Mouse (Mus musculus) neural tube, embryonic 11.5 days (tissue): Measurements from ENCODE around the gene Cntrob. TPM values are rescaled to one million over a fixed set of nuclear protein-coding genes. Genes with fewer than 3 reads are reported as not detected.

Source experiments
- ATAC-seq: fragments of 200-750 bp; cut with Nextera tagmentation; 2 replicates; pipeline ENCODE4 v1.8.0; 2017; ENCODE audit warnings: moderate number of reproducible peaks, mild to moderate bottlenecking, moderate TSS enrichment, moderate library complexity; ENCODE audit not compliant: insufficient read depth, low FRiP score, low TSS enrichment
- DNase-seq: peaks from one replicate; pipeline ENCODE4 v3.0.0-alpha.2; 2015; ENCODE audit warnings: low spot score
- H3K27ac ChIP-seq: fragments of 300-500 bp; sonication (generic); 2 replicates; pipeline ENCODE4 v1.5.1; 2014; ENCODE audit warnings: low read depth, mild to moderate bottlenecking, low read length
- H3K27me3 ChIP-seq: fragments of 300-500 bp; sonication (generic); 2 replicates; pipeline ENCODE4 v1.6.1; 2014; ENCODE audit warnings: mild to moderate bottlenecking, low read length, mixed read lengths; ENCODE audit not compliant: control insufficient read depth, insufficient read depth
- H3K36me3 ChIP-seq: fragments of 300-500 bp; sonication (generic); 2 replicates; pipeline ENCODE4 v1.6.1; 2014; ENCODE audit warnings: mild to moderate bottlenecking, low read length, moderate library complexity, mixed read lengths; ENCODE audit not compliant: control insufficient read depth, insufficient read depth
- H3K4me1 ChIP-seq: fragments of 300-500 bp; sonication (generic); 2 replicates; pipeline ENCODE4 v1.6.1; 2014; ENCODE audit warnings: low read length, mixed read lengths; ENCODE audit not compliant: control insufficient read depth, insufficient read depth
- H3K4me2 ChIP-seq: fragments of 300-500 bp; sonication (generic); 2 replicates; pipeline ENCODE4 v1.6.1; 2014; ENCODE audit warnings: low read depth, mild to moderate bottlenecking, moderate library complexity
- H3K4me3 ChIP-seq: fragments of 300-500 bp; sonication (generic); 2 replicates; pipeline ENCODE4 v1.5.1; 2014; ENCODE audit warnings: low read depth, low read length
- H3K9ac ChIP-seq: fragments of 300-500 bp; sonication (generic); 2 replicates; pipeline ENCODE4 v1.6.1; 2014; ENCODE audit warnings: mild to moderate bottlenecking, low read length
- H3K9me3 ChIP-seq: fragments of 300-500 bp; sonication (generic); 2 replicates; pipeline ENCODE4 v1.6.1; 2016; ENCODE audit warnings: low read length; ENCODE audit not compliant: control insufficient read depth
- WGBS: fragments of 180-500 bp; shearing (Covaris S2); extraction: QIAGEN DNeasy Blood & Tissue Kit; methylation state at CpG from one replicate; pipeline ENCODE4 v1.1.7; 2014; 5-methylcytosine and 5-hydroxymethylcytosine counted together
- polyA plus RNA-seq: library from polyadenylated mRNA; unstranded; fragments of >200 nt; fragmentation: Nextera tagmentation; extraction: Ambion mirVana; gene quantifications from 2 replicates; pipeline ENCODE4 v1.2.1, GENCODE M21; 2014

Cntrob gene
- polyA plus RNA-seq, 1 experiment from 2014 or later, result 23.5 TPM

DNA sequence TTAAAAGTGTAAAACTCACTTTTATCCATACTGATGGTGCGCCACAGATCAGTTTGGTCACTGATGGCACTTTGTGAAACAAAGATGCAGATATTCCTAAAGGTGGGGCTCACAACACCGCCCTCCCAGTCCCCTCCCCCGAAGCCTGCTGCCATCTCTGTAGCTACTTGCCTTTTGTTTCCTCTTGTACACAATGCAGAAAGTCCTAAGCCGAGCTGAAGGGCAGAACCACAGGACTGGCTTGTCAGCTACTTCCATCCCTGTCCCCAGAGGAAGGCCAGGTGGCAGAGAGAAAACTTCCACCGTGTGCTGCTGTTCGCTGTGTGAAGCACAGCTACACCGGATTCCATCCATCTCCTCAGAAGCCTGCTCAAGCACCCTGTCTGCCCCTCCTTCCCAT is 25.3 kb downstream of the Cntrob start:
- Histone ChIP-seq H3K27ac (0 out of 2 replicates have a peak overlapping the region, but pooled peaks have one; percentile 7), H3K27me3 (no peaks in the 10 kb centered on the region), H3K4me3 (no peak overlapping the region), H3K4me2 (no peak overlapping the region), H3K4me1 (no peaks in the 10 kb centered on the region), H3K9me3 (no peaks in the 10 kb centered on the region), H3K9ac (no peak overlapping the region), H3K36me3 (peaks cover 4% of the 10 kb centered on the region; the same call in 1 of the 2 replicates)
- ATAC-seq (no peak), DNase-seq (no peak)
- WGBS, result 81% methylated on average over 7 of the region's 7 CpGs

DNA sequence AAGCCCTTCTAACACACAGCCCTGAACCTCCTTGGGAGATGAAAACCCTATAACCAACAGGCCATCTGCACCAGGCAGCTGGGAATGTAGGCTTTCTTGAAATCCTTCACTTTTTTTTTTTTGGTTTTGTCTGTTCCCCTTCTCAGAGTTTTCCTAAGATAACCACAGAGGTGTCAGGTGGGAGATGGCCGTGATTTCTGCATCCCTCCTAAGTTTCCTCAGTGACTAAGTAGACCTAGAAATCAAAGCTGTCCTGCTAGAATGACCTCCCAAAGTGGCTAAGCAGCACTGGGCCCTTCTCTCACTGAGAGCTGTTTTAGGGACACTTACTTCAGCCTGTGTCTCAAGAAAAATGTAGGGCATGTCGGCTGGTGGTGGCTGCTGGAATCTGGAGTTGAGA is 25.8 kb downstream of the Cntrob start:
- Histone ChIP-seq H3K27ac (no peak overlapping the region), H3K36me3 (0 out of 2 replicates have a peak, but pooled peaks cover under 1% of the 10 kb centered on the region)
- no peak for DNase-seq

DNA sequence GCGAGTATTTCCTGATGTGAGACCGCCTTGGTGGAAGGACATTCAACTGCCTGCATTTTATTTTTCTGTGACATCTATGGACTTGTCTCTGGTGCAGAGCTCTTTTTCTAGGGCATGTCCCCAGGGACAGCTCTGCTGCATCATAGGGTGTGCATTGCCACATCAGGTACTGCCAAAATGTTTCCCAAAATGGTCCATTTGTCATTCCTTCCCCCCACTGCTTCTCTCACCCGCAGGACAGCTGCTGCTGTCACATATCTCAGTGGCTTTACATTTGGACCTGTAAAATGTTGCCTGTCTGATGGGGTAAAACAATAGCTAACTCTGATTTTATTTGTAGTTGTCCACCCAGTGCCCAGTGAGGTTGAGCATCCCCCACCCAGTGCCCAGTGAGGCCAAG is 28.3 kb downstream of the Cntrob start:
- Histone ChIP-seq H3K4me2 (no peak overlapping the region), H3K9me3 (no peaks in the 10 kb centered on the region), H3K4me3 (no peak overlapping the region), H3K36me3 (no peaks in the 10 kb centered on the region), H3K27me3 (no peaks in the 10 kb centered on the region), H3K27ac (no peak overlapping the region), H3K9ac (no peak overlapping the region), H3K4me1 (no peaks in the 10 kb centered on the region)
- 90% methylated on average over 3 of the region's 3 CpGs for WGBS
- no peak for DNase-seq
- no peak for ATAC-seq

More for the DNA sequence above, 25.8 kb downstream of the Cntrob start:
- H3K4me2 ChIP-seq, result no peak overlapping the region
- no peak overlapping the region for H3K9ac ChIP-seq
- WGBS, result 87% methylated on average over 2 of the region's 2 CpGs
- no peaks in the 10 kb centered on the region for H3K9me3 ChIP-seq
- no peak for ATAC-seq
- H3K4me3 ChIP-seq, result no peak overlapping the region
- no peaks in the 10 kb centered on the region for H3K27me3 ChIP-seq
- H3K4me1 ChIP-seq, result no peaks in the 10 kb centered on the region

DNA sequence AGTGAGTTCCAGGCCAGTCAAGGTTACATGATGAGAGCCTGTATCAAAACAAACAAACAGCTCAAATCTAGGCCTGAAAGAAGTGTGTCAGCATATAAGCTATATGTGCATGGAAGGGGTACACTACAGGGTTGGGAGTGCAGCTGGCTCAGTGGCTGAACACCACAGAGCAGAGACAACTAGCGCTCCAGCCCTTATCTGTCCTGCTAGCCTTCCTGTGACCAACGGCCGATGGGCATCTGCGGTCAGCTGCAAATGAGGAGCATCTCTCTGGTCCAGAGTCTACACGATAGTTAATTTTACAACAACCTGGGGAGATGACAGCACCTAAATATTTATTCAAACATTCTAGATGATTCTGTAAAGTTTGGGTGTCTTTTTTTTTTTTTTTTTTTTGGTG is 32.5 kb downstream of the Cntrob start:
- Histone ChIP-seq H3K9me3 (no peaks in the 10 kb centered on the region), H3K27ac (no peak overlapping the region), H3K4me2 (no peak overlapping the region), H3K4me3 (no peak overlapping the region), H3K4me1 (no peaks in the 10 kb centered on the region), H3K9ac (no peak overlapping the region), H3K27me3 (no peaks in the 10 kb centered on the region), H3K36me3 (no peaks in the 10 kb centered on the region)
- DNase-seq (no peak), ATAC-seq (no peak)
- WGBS, result 91% methylated on average over 5 of the region's 5 CpGs

DNA sequence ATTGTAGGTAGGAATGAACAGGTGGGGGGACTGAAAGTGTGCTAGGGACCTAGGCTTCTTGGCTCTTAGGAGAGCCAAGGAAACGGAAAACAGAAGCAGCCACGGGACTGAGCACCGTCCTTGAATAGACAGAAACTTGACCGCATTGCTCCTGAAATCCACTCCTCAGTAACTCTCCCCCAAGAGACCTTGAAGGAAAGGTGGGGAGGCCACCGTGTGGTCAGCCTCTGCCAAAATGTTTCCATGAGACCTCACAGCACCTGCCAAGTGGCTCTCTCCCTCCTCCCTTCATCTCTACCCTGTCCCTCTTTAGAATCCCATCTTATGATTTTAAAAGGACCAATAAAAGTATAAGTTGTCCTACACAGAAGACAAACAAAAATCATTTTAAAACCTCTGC is 46.3 kb downstream of the Cntrob start:
- H3K27ac ChIP-seq, result no peak overlapping the region

DNA sequence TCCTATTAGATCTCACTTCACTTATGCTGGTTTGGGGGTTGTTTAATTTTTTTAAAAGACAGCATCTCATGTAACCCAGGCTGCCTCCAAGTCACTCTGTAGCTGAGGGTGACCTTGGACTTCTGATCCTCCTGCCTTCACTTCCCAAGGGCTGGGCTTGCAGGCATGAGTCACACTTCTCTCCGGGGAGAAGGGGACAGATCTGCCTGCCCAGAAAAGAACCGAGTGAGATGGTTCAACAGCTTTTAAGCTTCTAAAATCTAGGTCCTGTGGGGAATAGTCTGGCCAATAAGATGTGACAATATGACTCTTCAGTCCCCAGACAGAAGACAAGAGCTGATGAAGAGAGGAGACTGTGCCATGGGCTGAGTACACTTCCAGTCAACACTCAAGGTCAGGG is 47.5 kb downstream of the Cntrob start:
- no peak overlapping the region for H3K4me2 ChIP-seq
- H3K27me3 ChIP-seq, result no peaks in the 10 kb centered on the region
- DNase-seq (no peak), ATAC-seq (no peak)
- H3K27ac ChIP-seq, result no peak overlapping the region
- no peak overlapping the region for H3K4me3 ChIP-seq
- H3K4me1 ChIP-seq, result peaks cover 2% of the 10 kb centered on the region; the same call in 1 of the 2 replicates
- no peaks in the 10 kb centered on the region for H3K9me3 ChIP-seq
- H3K9ac ChIP-seq, result no peak overlapping the region
- no peaks in the 10 kb centered on the region for H3K36me3 ChIP-seq
- 91% methylated on average over 2 of the region's 2 CpGs for WGBS

More for the DNA sequence above, 46.3 kb downstream of the Cntrob start:
- Histone ChIP-seq H3K9me3 (no peaks in the 10 kb centered on the region), H3K36me3 (no peaks in the 10 kb centered on the region), H3K4me2 (no peak overlapping the region), H3K27me3 (no peaks in the 10 kb centered on the region), H3K4me1 (no peaks in the 10 kb centered on the region), H3K4me3 (no peak overlapping the region), H3K9ac (no peak overlapping the region)
- DNase-seq, result no peak
- ATAC-seq, result no peak
- 73% methylated on average over 5 of the region's 5 CpGs for WGBS

DNA sequence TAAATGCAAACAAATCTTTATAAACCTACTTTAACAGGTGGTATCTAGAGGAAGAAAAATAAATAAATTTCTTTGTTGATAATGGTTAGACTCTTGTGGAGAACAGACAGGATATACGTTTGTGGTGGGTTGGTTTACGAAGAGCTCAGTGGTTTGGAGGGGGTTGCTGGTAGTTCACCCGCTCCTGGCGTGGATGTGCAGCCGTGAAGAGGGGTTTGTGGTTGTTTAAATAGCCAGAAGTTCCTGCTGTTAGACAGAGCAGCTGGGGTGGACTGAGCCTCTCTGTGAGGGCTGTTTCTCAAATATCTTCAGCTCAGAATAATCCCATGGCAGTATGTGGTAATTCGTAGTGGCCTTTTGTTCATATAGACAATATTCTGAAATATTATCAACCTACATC is 47.9 kb downstream of the Cntrob start:
- Histone ChIP-seq H3K4me1 (peaks cover 2% of the 10 kb centered on the region; the same call in 1 of the 2 replicates), H3K9ac (no peak overlapping the region), H3K27ac (no peak overlapping the region), H3K27me3 (no peaks in the 10 kb centered on the region), H3K4me2 (no peak overlapping the region), H3K36me3 (no peaks in the 10 kb centered on the region), H3K9me3 (no peaks in the 10 kb centered on the region), H3K4me3 (no peak overlapping the region)
- no peak for ATAC-seq
- no peak for DNase-seq
- 85% methylated on average over 6 of the region's 6 CpGs for WGBS

DNA sequence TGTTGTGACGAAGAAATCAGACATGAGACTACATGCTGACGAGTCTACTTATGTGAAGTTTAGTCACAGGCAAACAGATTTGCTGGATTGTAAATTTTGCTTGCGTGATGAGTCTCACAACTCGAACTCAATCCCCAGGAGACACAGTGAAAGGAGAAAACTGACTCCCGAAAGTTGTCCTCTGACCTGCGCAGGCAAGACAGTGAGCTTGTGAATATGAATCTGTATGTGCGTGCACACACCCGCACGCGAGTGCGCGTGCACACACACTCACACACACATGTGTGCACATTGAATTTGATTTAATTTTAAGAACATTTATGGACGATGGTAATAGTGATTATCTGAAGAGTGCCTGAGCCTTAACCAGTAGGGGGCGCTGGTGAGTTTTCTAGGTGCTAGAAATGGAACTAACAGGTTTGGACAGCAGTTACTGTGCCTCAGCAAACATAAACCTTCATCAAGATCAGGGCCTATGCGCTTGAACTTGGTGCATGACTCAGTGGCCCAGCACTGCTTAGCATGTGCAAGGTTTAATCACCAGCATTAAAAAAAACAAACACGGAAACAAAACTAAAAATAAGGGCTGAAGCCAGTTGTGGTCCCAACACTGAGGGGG is 51.3 kb downstream of the Cntrob start:
- Histone ChIP-seq H3K4me1 (peaks cover 2% of the 10 kb centered on the region; the same call in 1 of the 2 replicates), H3K4me2 (peak overlapping the region; percentile 0; the same call in 1 of the 2 replicates), H3K36me3 (no peaks in the 10 kb centered on the region), H3K9ac (no peak overlapping the region), H3K27ac (no peak overlapping the region), H3K4me3 (no peak overlapping the region), H3K27me3 (no peaks in the 10 kb centered on the region), H3K9me3 (no peaks in the 10 kb centered on the region)
- DNase-seq (peak; percentile 77), ATAC-seq (no peak)
- WGBS, result 42% methylated on average over 16 of the region's 16 CpGs

DNA sequence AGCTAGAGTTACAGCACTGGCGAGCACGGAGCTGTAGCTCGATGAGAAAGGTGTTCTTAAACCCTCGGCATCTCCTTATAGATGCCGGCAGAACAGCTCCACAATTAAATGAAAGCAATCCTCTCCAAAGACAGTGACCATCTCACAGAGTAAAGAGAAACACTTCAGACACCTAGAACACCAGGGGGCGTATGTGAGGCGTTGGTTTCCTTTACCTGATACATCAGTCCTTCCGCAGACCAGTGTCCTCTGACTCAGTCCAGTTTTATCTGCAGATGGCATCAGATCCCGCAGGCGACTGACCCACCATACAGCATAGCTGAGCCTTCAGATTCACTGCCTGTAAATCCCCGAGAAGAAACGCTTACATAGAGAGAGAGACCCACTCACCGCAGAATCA is 54.0 kb downstream of the Cntrob start:
- 30% methylated on average over 13 of the region's 13 CpGs for WGBS
- Histone ChIP-seq H3K4me2 (no peak overlapping the region), H3K9me3 (no peaks in the 10 kb centered on the region), H3K27me3 (no peaks in the 10 kb centered on the region), H3K27ac (no peak overlapping the region), H3K4me3 (no peak overlapping the region), H3K9ac (no peak overlapping the region), H3K36me3 (no peaks in the 10 kb centered on the region), H3K4me1 (peaks cover 2% of the 10 kb centered on the region; the same call in 1 of the 2 replicates)
- DNase-seq (peak; percentile 77), ATAC-seq (no peak)
